Mouse (Mus musculus): ENCODE results near the gene Zdhhc20.

- TF ChIP-seq CHD2 (IDR thresholded peaks at IDR 0.05; ENCODE audit: low read depth, low read length): peak; percentile 77
- TF ChIP-seq ZNF384 (IDR thresholded peaks at IDR 0.05; ENCODE audit: low read depth, low read length): no peak
Measured at GRCm38 (mm10) chr14:57889541-57890010, 500 bp downstream of the Zdhhc20 start.
